Mouse (Mus musculus): Measurements from ENCODE around the gene Usp38.
A peak's percentile ranks its signal among the peaks of the same experiment; 100 is the strongest.
"Not testable (repeated sequence)": the region's sequence is repeated elsewhere in the genome, so short reads cannot be mapped to it uniquely, and the experiment has no call there.

Usp38 gene

GRCm38 (mm10) chr8:81014789-81015699 is at the start of gene Usp38:
Gene Usp38, minus strand, starts transcription at chr8:81014928.
- DNase-seq, result peak; percentile 99

- DNase-seq, result peak; percentile 17 to 53
Measured at GRCm38 (mm10) chr8:81062566-81062965, 47.8 kb upstream of the Usp38 start.

- peak in 1 of 2 experiments; percentile 33 for DNase-seq
Measured at GRCm38 (mm10) chr8:81061950-81062349, 47.2 kb upstream of the Usp38 start.

GRCm38 (mm10) chr8:81044201-81044600 is 29.5 kb upstream of the Usp38 start:
- no peak for DNase-seq

GRCm38 (mm10) chr8:81027991-81028390 is 13.3 kb upstream of the Usp38 start:
- DNase-seq, result no peak

- not testable (repeated sequence) for DNase-seq
Measured at GRCm38 (mm10) chr8:81017548-81017947, 2.8 kb upstream of the Usp38 start.

GRCm38 (mm10) chr8:81013811-81014530 is 757 bp downstream of the Usp38 start:
- no peak for DNase-seq

GRCm38 (mm10) chr8:81012699-81013098 is 2.0 kb downstream of the Usp38 start:
- no peak for DNase-seq

GRCm38 (mm10) chr8:81012031-81012560 is 2.6 kb downstream of the Usp38 start:
- DNase-seq, result no peak

- no peak for DNase-seq
Measured at GRCm38 (mm10) chr8:81010386-81010785, 4.3 kb downstream of the Usp38 start.

GRCm38 (mm10) chr8:81005114-81005513 is 9.6 kb downstream of the Usp38 start:
- DNase-seq, result no peak

GRCm38 (mm10) chr8:80996632-80997031 is 18.1 kb downstream of the Usp38 start:
- DNase-seq, result no peak

- peak in 1 of 2 experiments; percentile 43 for DNase-seq
Measured at GRCm38 (mm10) chr8:80991937-80992336, 22.8 kb downstream of the Usp38 start.

- no peak for DNase-seq
Measured at GRCm38 (mm10) chr8:80982829-80983228, 31.9 kb downstream of the Usp38 start.

GRCm38 (mm10) chr8:80981696-80982095 is 33.0 kb downstream of the Usp38 start:
- DNase-seq, result no peak

- no peak for DNase-seq
Measured at GRCm38 (mm10) chr8:80980063-80980462, 34.7 kb downstream of the Usp38 start.

- DNase-seq, result no peak
Measured at GRCm38 (mm10) chr8:80977231-80977630, 37.5 kb downstream of the Usp38 start.

GRCm38 (mm10) chr8:80971150-80971549 is 43.6 kb downstream of the Usp38 start:
- no peak for DNase-seq

- DNase-seq, result no peak
Measured at GRCm38 (mm10) chr8:80970000-80970685, 44.6 kb downstream of the Usp38 start.

- no peak for DNase-seq
Measured at GRCm38 (mm10) chr8:80969423-80969822, 45.3 kb downstream of the Usp38 start.

GRCm38 (mm10) chr8:80963095-80963494 is 51.6 kb downstream of the Usp38 start:
- DNase-seq, result no peak

- DNase-seq, result no peak
Measured at GRCm38 (mm10) chr8:80962592-80962983, 52.1 kb downstream of the Usp38 start.
